Mouse (Mus musculus): ENCODE measurements around the gene Shkbp1. TPM values are rescaled to one million over a fixed set of nuclear protein-coding genes. Genes with fewer than 3 reads are reported as not detected.

Shkbp1 gene
- polyA plus RNA-seq, 1 experiment from 2014 or later = 26.5 TPM

DNA sequence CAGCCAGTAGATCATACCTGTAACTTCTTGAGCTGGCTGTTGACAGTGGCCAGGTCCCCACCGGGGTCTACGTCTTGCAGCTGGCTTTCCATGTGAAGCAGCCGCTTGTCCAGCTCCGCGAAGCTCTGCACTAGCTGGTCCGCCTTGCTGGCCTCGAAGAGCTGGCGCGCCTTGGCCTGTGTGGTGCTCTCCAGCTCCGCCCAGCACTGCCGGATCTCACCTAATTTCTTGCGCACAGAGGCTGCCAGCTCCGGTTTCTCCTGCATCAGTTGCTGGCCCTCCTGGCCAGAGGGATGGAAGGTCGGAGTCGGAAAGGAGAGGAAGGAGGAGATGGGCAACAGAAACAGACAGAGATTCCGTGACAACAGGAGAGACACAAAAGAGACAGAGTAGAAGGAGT is 35.6 kb upstream of the Shkbp1 start:
- Histone ChIP-seq H3K4me1 (ENCODE audit: control insufficient read depth, insufficient read depth, low read length) (no peaks in the 10 kb centered on the region), H3K27ac (replicated peaks; ENCODE audit: low read depth, low read length) (no peak overlapping the region), H3K27me3 (replicated peaks; ENCODE audit: control insufficient read depth, insufficient read depth, low read length) (peaks cover 49% of the 10 kb centered on the region), H3K4me3 (ENCODE audit: low read depth, low read length) (no peak overlapping the region), H3K36me3 (ENCODE audit: control insufficient read depth, insufficient read depth, low read length) (no peaks in the 10 kb centered on the region), H3K9ac (ENCODE audit: low read depth, low read length) (no peak overlapping the region), H3K4me2 (ENCODE audit: low read depth, low read length) (no peak overlapping the region), H3K9me3 (ENCODE audit: control insufficient read depth, low read length) (no peaks in the 10 kb centered on the region)
- ATAC-seq (ENCODE audit: low read depth) = no peak
- DNase-seq (ENCODE audit: low spot score) = no peak
- WGBS = 44% methylated on average over 16 of the region's 16 CpGs

DNA sequence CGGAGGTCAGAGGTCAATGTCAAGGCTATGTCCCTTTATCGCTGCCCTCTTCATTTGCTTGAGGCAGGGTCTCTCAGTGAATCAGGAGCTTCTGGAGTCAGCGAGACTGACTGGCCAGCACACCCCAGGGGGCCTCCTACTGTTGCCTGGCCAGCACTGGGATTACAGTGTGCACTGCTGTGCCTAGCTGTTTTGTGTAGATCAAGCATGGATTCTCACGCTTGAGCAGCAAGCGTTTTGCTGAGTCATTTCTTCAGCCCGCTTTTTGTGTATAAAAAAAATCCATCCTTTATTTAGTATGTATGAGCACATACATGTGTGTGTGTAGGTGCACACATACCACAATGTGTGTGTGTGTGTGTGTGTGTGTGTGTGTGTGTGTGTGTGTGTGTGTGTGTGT is 33.4 kb upstream of the Shkbp1 start:
- Histone ChIP-seq H3K27ac (replicated peaks; ENCODE audit: low read depth, low read length) (no peak overlapping the region), H3K9me3 (ENCODE audit: control insufficient read depth, low read length) (no peaks in the 10 kb centered on the region), H3K27me3 (replicated peaks; ENCODE audit: control insufficient read depth, insufficient read depth, low read length) (peaks cover 27% of the 10 kb centered on the region), H3K9ac (ENCODE audit: low read depth, low read length) (no peak overlapping the region), H3K4me1 (ENCODE audit: control insufficient read depth, insufficient read depth, low read length) (no peaks in the 10 kb centered on the region), H3K36me3 (ENCODE audit: control insufficient read depth, insufficient read depth, low read length) (no peaks in the 10 kb centered on the region), H3K4me2 (ENCODE audit: low read depth, low read length) (no peak overlapping the region), H3K4me3 (ENCODE audit: low read depth, low read length) (no peak overlapping the region)
- ATAC-seq (ENCODE audit: low read depth) (no peak), DNase-seq (ENCODE audit: low spot score) (no peak)
- 71% methylated on average over 6 of the region's 6 CpGs for WGBS

DNA sequence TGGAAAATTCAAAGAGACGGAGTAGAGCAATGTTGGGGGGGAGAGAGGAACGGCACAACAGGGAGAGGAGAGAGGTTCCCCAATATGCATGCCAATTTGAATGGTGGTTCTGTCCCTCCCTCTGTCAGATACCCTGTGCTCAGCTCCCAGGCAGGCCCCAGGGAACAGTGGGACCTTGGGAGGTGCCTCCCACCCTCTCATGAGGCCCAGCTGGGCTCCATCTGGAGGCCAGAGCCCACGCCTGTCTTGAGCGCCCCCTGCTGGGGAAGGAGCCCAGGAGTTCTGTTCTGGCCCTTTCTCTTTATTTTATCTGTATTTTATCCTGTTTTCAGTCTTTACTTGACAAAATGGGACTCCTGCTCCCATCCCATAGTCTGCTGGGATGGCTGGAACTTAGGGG is 28.9 kb upstream of the Shkbp1 start:
- ATAC-seq (ENCODE audit: low read depth) (no peak), DNase-seq (ENCODE audit: low spot score) (peak; percentile 56)
- Histone ChIP-seq H3K4me1 (ENCODE audit: control insufficient read depth, insufficient read depth, low read length) (0 out of 2 replicates have a peak, but pooled peaks cover under 1% of the 10 kb centered on the region), H3K9me3 (ENCODE audit: control insufficient read depth, low read length) (no peaks in the 10 kb centered on the region), H3K4me2 (ENCODE audit: low read depth, low read length) (no peak overlapping the region), H3K27me3 (replicated peaks; ENCODE audit: control insufficient read depth, insufficient read depth, low read length) (no peaks in the 10 kb centered on the region), H3K36me3 (ENCODE audit: control insufficient read depth, insufficient read depth, low read length) (no peaks in the 10 kb centered on the region), H3K27ac (replicated peaks; ENCODE audit: low read depth, low read length) (no peak overlapping the region), H3K4me3 (ENCODE audit: low read depth, low read length) (no peak overlapping the region), H3K9ac (ENCODE audit: low read depth, low read length) (no peak overlapping the region)
- WGBS = 27% methylated on average over 4 of the region's 4 CpGs

DNA sequence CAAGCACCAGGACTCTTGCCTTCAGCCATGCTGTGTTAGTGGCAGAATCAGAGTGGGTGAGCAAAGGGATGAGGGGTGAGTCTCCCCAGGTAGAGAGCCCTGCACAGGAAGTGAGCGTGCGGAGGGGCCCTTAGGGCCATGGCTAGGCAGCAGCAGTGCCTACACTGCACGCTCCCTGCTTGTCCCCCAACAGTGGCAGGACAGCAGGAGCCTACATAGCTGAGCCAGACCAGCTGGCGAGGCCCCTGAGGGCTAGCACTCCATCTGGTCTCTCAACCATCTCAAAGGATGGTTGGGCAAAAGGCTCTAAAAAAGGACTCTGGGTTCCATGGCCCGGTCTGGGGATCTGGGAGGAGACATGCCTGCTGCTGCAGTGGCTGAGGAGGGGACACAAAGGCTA is 28.3 kb upstream of the Shkbp1 start:
- DNase-seq (ENCODE audit: low spot score) (no peak), ATAC-seq (ENCODE audit: low read depth) (no peak)
- Histone ChIP-seq H3K9ac (ENCODE audit: low read depth, low read length) (no peak overlapping the region), H3K27me3 (replicated peaks; ENCODE audit: control insufficient read depth, insufficient read depth, low read length) (no peaks in the 10 kb centered on the region), H3K9me3 (ENCODE audit: control insufficient read depth, low read length) (no peaks in the 10 kb centered on the region), H3K4me1 (ENCODE audit: control insufficient read depth, insufficient read depth, low read length) (peaks cover 5% of the 10 kb centered on the region; the same call in 1 of the 2 replicates), H3K36me3 (ENCODE audit: control insufficient read depth, insufficient read depth, low read length) (no peaks in the 10 kb centered on the region), H3K27ac (replicated peaks; ENCODE audit: low read depth, low read length) (no peak overlapping the region), H3K4me3 (ENCODE audit: low read depth, low read length) (no peak overlapping the region), H3K4me2 (ENCODE audit: low read depth, low read length) (no peak overlapping the region)
- 69% methylated on average over 5 of the region's 5 CpGs for WGBS

DNA sequence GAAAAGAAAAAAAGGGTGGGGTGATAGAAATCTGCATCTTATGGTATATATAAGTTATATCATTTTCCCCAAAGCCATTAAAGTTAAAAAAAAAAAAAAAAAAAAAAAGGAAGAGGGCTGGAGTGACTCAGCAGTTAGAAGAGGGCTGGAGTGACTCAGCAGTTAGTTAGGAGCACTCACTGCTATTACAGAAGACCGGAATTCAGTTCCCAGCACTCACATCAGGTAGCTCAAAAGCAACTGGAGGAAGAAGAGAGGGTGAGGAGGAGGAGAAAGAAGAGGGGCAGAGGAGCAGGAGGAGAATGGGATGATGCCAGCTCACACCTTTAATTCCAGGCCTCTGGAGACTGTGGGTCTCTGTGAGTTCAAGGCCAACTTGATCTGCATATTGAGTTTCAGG is 27.4 kb upstream of the Shkbp1 start:
- no peaks in the 10 kb centered on the region for H3K9me3 ChIP-seq (ENCODE audit: control insufficient read depth, low read length)
- H3K4me2 ChIP-seq (ENCODE audit: low read depth, low read length) = no peak overlapping the region
- H3K27ac ChIP-seq (replicated peaks; ENCODE audit: low read depth, low read length) = no peak overlapping the region
- H3K4me3 ChIP-seq (ENCODE audit: low read depth, low read length) = no peak overlapping the region
- peaks cover 5% of the 10 kb centered on the region; the same call in 1 of the 2 replicates for H3K4me1 ChIP-seq (ENCODE audit: control insufficient read depth, insufficient read depth, low read length)
- 75% methylated on average over 1 of the region's 1 CpGs for WGBS
- H3K36me3 ChIP-seq (ENCODE audit: control insufficient read depth, insufficient read depth, low read length) = no peaks in the 10 kb centered on the region
- no peak for ATAC-seq (ENCODE audit: low read depth)
- H3K27me3 ChIP-seq (replicated peaks; ENCODE audit: control insufficient read depth, insufficient read depth, low read length) = no peaks in the 10 kb centered on the region
- DNase-seq (ENCODE audit: low spot score) = no peak
- H3K9ac ChIP-seq (ENCODE audit: low read depth, low read length) = no peak overlapping the region

DNA sequence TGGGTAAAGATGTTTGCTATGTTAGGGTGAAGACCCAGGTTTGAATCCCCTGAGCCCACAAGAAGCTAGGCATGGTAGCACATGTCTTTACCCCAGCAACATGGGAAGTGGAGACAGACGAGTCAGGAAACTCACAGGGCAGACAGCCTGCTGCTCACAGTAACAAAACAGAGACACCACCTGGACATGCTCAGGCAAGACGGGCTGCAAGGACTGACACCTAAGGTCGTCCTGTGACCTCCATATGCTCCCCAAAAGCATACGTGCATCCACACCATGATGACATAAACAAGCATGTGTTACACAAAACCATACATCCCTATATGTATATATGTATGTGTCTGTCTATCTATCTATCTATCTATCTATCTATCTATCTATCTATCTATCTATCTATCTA is 25.7 kb upstream of the Shkbp1 start:
- Histone ChIP-seq H3K4me1 (ENCODE audit: control insufficient read depth, insufficient read depth, low read length) (peaks cover 5% of the 10 kb centered on the region; the same call in 1 of the 2 replicates), H3K4me2 (ENCODE audit: low read depth, low read length) (no peak overlapping the region), H3K36me3 (ENCODE audit: control insufficient read depth, insufficient read depth, low read length) (no peaks in the 10 kb centered on the region), H3K27ac (replicated peaks; ENCODE audit: low read depth, low read length) (no peak overlapping the region), H3K9ac (ENCODE audit: low read depth, low read length) (no peak overlapping the region), H3K9me3 (ENCODE audit: control insufficient read depth, low read length) (peaks cover 2% of the 10 kb centered on the region; the same call in 1 of the 2 replicates), H3K27me3 (replicated peaks; ENCODE audit: control insufficient read depth, insufficient read depth, low read length) (peaks cover 14% of the 10 kb centered on the region), H3K4me3 (ENCODE audit: low read depth, low read length) (no peak overlapping the region)
- 50% methylated on average over 4 of the region's 4 CpGs for WGBS
- ATAC-seq (ENCODE audit: low read depth) (no peak), DNase-seq (ENCODE audit: low spot score) (no peak)

DNA sequence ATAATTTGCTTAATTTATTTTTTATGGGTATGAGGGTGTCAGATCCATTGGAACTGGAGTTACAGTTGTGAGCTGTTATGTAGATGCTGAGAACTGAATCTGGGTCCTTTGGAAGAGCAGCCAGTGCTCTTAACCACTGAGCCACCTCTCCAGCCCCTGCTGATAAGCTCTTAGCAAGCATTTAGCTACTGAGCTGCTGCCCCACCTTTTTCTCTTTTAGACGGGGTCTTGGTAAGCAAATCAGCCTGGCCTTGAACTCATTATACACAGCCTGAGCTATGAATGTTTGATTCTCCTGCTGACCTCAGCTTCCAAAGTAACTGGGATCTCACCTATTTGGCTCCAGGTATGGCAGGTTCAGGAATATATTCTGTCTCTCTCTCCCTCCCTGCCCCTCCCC is 25.2 kb upstream of the Shkbp1 start:
- Histone ChIP-seq H3K9ac (ENCODE audit: low read depth, low read length) (no peak overlapping the region), H3K4me2 (ENCODE audit: low read depth, low read length) (no peak overlapping the region), H3K4me1 (ENCODE audit: control insufficient read depth, insufficient read depth, low read length) (peaks cover 5% of the 10 kb centered on the region; the same call in 1 of the 2 replicates), H3K9me3 (ENCODE audit: control insufficient read depth, low read length) (peaks cover 5% of the 10 kb centered on the region; the same call in 1 of the 2 replicates), H3K27me3 (replicated peaks; ENCODE audit: control insufficient read depth, insufficient read depth, low read length) (peaks cover 19% of the 10 kb centered on the region), H3K4me3 (ENCODE audit: low read depth, low read length) (no peak overlapping the region), H3K36me3 (ENCODE audit: control insufficient read depth, insufficient read depth, low read length) (no peaks in the 10 kb centered on the region), H3K27ac (replicated peaks; ENCODE audit: low read depth, low read length) (no peak overlapping the region; the same call in 1 of the 2 replicates)
- ATAC-seq (ENCODE audit: low read depth) (no peak), DNase-seq (ENCODE audit: low spot score) (no peak)
- 20% methylated on average over 1 of the region's 1 CpGs for WGBS

DNA sequence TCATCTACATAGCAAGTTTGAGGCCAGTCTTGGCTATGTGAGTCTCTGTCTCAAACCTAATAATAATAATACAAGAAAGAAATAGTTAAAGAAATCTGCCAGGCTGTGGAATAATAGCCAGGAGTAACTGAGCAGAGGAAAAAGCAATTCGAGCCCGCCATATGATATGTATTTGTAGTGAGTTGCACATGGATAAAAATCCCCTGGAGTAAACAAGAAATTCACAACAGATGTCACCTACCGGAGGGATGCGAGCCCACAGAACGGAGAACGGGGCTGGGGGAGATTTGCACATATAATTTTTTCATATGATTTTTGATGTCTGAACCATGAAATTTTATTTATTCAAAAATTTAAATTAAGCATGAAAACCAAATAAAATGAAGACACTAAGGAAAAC is 24.0 kb upstream of the Shkbp1 start:
- no peak overlapping the region for H3K9ac ChIP-seq (ENCODE audit: low read depth, low read length)
- H3K4me3 ChIP-seq (ENCODE audit: low read depth, low read length) = no peak overlapping the region
- H3K4me1 ChIP-seq (ENCODE audit: control insufficient read depth, insufficient read depth, low read length) = peaks cover 5% of the 10 kb centered on the region; the same call in 1 of the 2 replicates
- no peaks in the 10 kb centered on the region for H3K36me3 ChIP-seq (ENCODE audit: control insufficient read depth, insufficient read depth, low read length)
- peaks cover 5% of the 10 kb centered on the region; the same call in 1 of the 2 replicates for H3K9me3 ChIP-seq (ENCODE audit: control insufficient read depth, low read length)
- ATAC-seq (ENCODE audit: low read depth) = no peak
- 0 out of 2 replicates have a peak overlapping the region, but pooled peaks have one; percentile 29 for H3K27ac ChIP-seq (replicated peaks; ENCODE audit: low read depth, low read length)
- peak; percentile 76 for DNase-seq (ENCODE audit: low spot score)
- WGBS = 39% methylated on average over 6 of the region's 6 CpGs
- H3K4me2 ChIP-seq (ENCODE audit: low read depth, low read length) = peak overlapping the region; percentile 16; the same call in 1 of the 2 replicates
- peaks cover 30% of the 10 kb centered on the region for H3K27me3 ChIP-seq (replicated peaks; ENCODE audit: control insufficient read depth, insufficient read depth, low read length)

DNA sequence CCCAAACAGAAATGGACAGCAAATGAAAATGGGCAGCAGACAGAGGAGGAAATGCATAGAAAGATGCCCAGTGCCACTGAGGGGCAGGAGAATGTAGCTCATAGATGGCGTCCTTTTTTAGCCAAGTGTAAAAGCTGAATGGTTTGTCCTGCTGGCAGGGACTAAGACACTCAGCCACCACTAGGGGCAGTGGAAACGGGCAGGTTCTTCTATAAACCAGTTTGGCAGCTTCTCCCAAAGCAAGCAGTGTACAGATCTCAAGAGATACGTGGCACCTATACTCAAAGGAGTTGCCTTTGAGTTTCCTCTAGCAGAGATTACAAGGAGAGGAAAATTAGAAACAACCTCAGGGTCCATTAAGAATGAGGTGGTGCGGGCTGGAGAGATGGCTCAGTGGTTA is 22.6 kb upstream of the Shkbp1 start:
- Histone ChIP-seq H3K4me2 (ENCODE audit: low read depth, low read length) (no peak overlapping the region), H3K9ac (ENCODE audit: low read depth, low read length) (no peak overlapping the region), H3K4me3 (ENCODE audit: low read depth, low read length) (no peak overlapping the region), H3K27ac (replicated peaks; ENCODE audit: low read depth, low read length) (no peak overlapping the region), H3K4me1 (ENCODE audit: control insufficient read depth, insufficient read depth, low read length) (peaks cover 5% of the 10 kb centered on the region; the same call in 1 of the 2 replicates), H3K27me3 (replicated peaks; ENCODE audit: control insufficient read depth, insufficient read depth, low read length) (peaks cover 42% of the 10 kb centered on the region), H3K9me3 (ENCODE audit: control insufficient read depth, low read length) (peaks cover 5% of the 10 kb centered on the region; the same call in 1 of the 2 replicates), H3K36me3 (ENCODE audit: control insufficient read depth, insufficient read depth, low read length) (no peaks in the 10 kb centered on the region)
- WGBS = 24% methylated on average over 4 of the region's 4 CpGs
- ATAC-seq (ENCODE audit: low read depth) (peak; percentile 73), DNase-seq (ENCODE audit: low spot score) (peak; percentile 79)

Data from embryonic facial prominence, embryonic 14.5 days (tissue).